Mouse (Mus musculus) myocyte (in vitro differentiated cells): ENCODE measurements at regions not wholly inside any gene's neighbourhood (a gene's known extent, or its start where the extent isn't known, plus 50 kb on each side); places are given as distances from the start of the nearest gene placed in this dataset.

Source experiments
- MAX ChIP-seq: IDR thresholded peaks from one replicate; pipeline ENCODE4 v1.6.1; 2011; ENCODE audit warnings: low read depth, mild to moderate bottlenecking, control low read depth
- MYOD1 ChIP-seq, 3 experiments: IDR thresholded peaks; one replicate each; pipeline ENCODE4 v1.6.1; 2011; ENCODE audit warnings: control low read depth in 2 of 3, low read depth in 2 of 3, mild to moderate bottlenecking in 2 of 3, moderate library complexity in 1 of 3; ENCODE audit not compliant: insufficient read length in 2 of 3, control insufficient read depth in 1 of 3
- POLR2A ChIP-seq: IDR thresholded peaks from one replicate; pipeline ENCODE4 v1.6.1; 2011; ENCODE audit warnings: low read depth, mild to moderate bottlenecking, control low read depth, moderate library complexity; ENCODE audit not compliant: insufficient read length
- POLR2AphosphoS2 ChIP-seq: IDR thresholded peaks from one replicate; pipeline ENCODE4 v1.6.1; 2011; ENCODE audit warnings: low read depth, control low read depth; ENCODE audit not compliant: insufficient read length
- TCF3 ChIP-seq: IDR thresholded peaks from one replicate; pipeline ENCODE4 v1.6.1; 2011; ENCODE audit warnings: low read depth, control low read depth; ENCODE audit not compliant: insufficient read length
- USF1 ChIP-seq: IDR thresholded peaks from one replicate; pipeline ENCODE4 v1.6.1; 2011; ENCODE audit warnings: low read depth, mild to moderate bottlenecking, control low read depth, moderate library complexity

- no peak for TF ChIP-seq USF1
- TF ChIP-seq POLR2A: no peak
- TF ChIP-seq TCF3: no peak
- TF ChIP-seq MAX: no peak
- no peak for TF ChIP-seq MYOD1 (IDR thresholded peaks at IDR 0.05; ENCODE audit: control insufficient read depth in 1 of 3, insufficient read length in 2 of 3, low read depth in 2 of 3)
- no peak for TF ChIP-seq POLR2AphosphoS2
These were observed 442.0 kb upstream of the Id4 start for GRCm38 (mm10) chr13:47818924-47819564.
